Mouse (Mus musculus): Measurements from ENCODE around the gene Tenm2.

The Tenm2 gene

DNA sequence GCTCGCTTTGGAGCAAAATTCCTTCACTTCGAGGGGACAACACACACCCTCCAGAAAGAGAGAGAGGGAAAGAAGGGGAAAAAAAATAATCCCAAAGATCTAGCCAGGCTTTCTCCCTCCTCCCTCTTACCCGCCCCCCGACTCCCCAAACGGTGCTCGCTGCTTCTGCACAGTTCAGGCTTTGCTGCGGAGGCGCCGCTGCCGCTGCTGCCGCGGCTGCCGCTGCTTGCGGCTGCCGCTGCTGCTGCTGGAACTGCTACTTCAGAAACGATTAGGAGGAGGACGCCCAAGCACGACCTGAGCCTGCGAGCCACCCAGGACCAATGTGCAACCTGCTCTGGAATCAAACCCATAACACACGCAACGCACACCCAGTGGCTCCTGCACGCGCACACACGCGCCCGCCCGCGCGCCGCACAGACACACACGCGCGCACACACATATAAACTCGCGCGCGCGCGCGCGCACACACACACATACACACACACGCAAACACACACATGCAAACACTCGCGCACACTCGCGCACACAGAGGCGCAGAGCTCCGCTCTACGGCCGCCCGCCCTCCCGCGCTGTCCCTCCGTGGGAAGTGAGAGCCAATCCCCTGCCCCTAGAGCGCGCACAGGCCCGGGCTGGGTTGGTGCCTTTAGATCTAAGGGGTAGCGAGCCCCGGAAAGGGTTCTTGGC is at the start of gene Tenm2:
Gene Tenm2 (minus strand): TSS at position 51 of the 687 bp plus-strand sequence.
- peak; percentile 73 to 80 for DNase-seq (ENCODE audit: low spot score in 2 of 2)

DNA sequence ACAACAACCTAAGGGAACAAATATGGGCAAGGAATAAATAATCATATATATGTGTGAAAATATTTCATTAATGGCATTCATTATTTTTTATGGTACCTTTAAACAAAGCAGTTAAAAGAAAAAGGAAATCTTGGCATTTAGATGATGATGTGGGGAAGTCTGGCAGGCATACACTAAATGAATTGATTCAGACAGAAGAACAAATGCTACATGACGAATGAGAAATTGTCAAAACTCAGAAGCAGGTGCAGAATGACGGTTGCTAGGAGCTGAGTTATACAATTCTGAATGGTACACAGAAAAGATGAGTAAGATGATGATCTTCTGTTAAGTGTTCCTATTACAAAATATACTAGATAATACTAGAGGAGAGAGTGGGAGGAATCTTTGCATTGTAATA is 49.4 kb upstream of the Tenm2 start:
- DNase-seq (ENCODE audit: low spot score in 2 of 2): no peak

DNA sequence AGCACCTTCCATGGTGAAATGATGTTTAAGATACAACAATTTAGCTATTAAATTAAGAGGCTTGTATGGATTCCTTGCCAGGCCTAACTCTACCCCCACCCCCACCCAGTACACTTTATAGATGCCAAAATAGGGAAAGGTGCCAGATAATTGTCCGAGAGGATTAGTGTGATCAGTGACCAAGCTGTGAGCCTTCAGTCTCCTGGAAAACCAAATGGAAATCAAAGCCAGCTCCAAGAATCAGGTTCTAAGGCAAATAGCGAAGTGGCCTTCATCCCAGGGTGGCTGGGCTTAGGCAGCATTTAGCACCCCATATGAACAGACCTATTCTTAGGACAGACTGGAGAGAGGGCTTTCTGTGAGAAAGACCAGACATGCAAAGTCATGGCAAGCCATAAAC is 13.0 kb upstream of the Tenm2 start:
- DNase-seq (ENCODE audit: low spot score in 2 of 2): no peak

DNA sequence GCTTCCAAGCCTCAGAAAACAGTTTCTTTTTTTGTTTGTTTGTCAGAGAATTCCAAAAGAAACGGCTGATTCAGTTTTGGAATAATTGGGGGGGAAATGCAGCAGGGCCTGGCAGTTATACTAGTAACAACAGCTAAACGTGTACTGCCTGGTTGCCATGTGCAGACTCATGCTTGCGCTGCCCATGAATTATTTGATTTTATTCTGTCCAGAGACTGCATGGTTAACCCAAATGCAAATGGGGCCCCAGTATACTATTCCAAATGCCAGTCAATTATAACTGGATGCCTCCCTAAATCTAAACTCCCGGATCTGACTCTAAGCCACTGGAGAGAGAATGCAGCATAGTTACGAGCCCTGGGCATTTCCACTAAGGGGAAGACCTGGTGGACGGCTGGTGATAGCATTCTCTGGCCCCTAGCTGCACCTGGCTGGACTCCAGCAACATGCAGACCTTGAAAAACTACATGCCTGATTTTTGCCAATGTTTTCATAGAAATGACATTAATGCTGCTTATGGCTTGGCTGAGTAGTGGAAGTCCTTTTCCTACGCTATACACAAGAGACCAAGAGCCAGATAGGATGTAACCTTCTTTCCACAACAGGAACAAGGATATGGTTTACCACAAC is 1.4 kb upstream of the Tenm2 start:
- peak in 1 of 2 experiments; percentile 30 for DNase-seq (ENCODE audit: low spot score in 2 of 2)

DNA sequence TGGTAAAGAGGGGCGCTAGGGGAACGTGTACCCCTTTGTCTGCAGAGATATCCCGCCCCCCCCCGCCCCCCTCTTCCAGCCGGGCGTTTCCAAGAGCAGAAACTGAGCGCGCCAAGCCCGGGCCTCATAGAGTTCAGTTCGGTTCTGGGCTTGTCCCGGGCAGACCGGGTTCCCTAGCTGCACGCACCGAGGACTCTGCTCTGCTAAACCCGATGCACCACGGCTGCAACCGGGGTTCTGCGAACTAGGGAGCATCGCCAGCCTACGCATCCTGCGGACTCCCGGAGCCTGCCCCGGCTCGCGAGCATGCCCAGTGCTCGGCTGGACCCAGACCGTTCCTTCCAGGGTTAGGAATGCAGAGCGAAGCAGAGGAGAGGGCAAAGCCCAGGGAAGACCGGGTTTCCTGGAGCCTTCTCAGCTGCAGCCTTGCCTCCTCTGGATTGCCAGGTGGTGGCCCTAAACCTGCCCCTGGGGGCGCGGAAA is 878 bp upstream of the Tenm2 start:
- DNase-seq (ENCODE audit: low spot score in 2 of 2): peak; percentile 66 to 73

DNA sequence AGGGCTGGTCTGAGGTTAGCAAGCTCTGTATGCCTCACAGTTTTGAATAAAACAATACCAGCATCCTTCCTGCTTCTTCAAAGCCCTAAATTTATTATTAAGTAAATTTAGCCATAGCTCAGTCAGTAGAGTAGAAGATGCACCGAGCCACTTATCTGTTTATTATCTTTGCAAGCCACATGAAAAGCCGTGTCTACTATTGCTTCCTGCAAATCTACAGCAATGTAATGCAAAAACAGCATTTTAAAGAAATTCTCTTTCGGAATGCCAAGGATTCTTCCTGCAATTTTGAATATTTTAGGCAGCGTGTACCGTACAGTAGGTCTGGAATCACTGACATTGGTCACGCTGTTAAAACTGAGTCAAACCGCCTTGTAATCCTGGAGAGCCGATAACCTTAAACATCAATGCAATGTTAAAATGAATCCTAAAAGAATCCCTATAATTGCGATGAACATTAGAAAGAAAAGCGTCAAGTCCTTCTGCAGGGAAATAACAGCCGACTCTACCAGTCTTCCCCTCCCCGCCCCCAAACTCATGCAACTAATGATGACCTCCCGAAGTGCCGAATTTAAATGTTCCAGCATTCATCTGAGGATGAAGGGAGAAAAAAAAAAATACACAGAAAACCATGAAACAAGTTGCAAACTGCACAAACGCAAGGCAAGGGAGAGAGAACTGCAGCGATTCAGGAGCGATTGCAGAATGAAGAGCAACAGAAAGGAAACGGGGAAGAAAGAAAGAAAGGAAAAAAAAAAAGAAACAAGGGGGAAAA is 556 bp downstream of the Tenm2 start:
- peak; percentile 12 to 16 for DNase-seq (ENCODE audit: low spot score in 2 of 2)

DNA sequence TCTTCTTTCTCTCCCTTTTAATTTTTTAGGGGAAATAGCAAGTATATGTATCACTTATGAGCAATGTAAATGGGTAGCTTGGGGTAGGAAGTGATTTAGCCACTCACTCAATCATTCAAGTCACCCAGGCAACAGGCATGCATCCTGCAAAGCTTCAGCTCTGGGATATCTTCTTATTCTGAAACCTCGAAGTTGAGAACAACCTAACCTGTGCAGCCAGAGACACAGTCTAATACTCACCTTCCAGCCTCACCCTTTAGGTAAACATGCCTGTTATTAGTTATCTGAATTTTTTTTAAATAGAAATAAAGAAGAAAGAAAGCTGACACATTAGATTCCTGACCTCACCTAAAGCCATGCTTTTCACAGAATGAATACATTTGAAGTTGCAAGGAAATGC is 8.4 kb downstream of the Tenm2 start:
- no peak for DNase-seq (ENCODE audit: low spot score in 2 of 2)

DNA sequence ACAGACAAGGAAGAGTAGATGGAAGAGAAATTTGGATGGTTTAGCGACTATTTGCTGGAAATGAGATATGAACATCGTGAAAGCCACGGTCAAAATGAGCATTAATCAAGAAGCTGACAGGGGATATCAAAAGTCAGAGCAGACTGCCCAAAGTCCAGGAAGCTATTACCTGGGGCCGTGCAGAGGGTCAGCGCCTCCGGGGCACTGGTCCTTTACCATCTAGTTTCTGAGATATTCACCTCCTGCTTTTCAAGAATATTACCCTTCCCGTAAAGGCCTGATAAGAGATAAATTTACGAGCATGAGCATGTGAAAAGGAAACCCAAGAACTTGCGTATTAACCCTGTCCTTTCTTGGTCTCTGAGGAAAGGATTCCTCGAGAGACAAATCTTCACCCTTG is 8.8 kb downstream of the Tenm2 start:
- no peak for DNase-seq (ENCODE audit: low spot score in 2 of 2)

DNA sequence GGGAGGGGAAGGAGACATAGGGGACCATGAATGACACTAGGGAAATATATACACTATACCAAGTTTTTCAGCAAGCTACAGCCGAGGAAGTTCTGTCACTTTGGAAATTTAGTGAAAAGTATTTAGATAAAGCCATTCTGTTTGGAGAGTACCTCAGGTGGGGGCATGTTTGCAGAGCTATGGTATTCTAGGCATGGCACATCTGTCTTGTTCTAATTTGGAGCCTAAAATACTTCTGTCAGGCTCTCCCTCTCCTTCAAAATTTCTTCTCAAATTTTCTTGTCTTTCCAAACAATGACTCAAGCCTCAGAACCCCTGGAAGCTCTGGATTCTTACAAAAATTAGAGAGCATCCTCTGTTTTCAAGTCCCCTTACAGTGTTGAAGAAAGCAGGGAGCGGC is 13.0 kb downstream of the Tenm2 start:
- peak; percentile 8 to 41 for DNase-seq (ENCODE audit: low spot score in 2 of 2)

DNA sequence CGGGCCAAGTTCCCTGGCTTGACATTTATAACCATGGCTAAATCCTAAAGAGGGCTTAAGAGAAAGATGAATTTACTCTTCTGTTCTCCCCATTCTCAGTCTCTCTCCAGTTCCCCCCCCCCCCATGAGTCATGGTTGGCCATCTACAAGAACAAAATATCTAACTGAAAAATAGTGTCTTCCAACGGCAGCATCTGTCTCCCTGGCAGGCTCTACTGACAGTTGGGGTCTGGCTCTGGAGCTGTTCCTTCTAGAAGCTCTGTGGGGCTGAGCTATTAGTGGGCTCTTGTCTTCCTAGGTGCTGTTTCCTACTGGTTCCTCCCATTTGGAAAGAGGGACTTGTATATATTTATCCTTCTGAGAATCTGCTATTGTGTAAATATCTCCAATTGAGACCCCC is 13.7 kb downstream of the Tenm2 start:
- peak in 1 of 2 experiments; percentile 17 for DNase-seq (ENCODE audit: low spot score in 2 of 2)

DNA sequence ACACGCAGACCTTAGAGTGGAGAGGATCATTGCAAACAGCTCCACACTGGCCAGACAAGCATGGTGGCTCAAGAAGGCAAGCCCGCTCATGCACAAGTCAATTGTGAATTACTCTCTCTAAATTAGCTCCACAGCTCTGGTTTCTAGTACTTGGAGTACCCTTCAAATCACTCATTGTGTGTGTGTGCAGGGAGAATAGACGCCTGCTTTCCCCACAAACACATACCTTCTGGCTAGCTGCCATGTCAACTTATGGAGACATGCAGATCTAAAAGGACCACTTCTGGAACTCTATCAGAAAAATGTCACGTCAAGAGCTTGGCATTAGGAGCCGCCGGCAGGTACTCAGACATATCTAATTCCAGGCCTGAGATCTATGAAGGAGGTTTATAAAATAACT is 14.8 kb downstream of the Tenm2 start:
- no peak for DNase-seq (ENCODE audit: low spot score in 2 of 2)

DNA sequence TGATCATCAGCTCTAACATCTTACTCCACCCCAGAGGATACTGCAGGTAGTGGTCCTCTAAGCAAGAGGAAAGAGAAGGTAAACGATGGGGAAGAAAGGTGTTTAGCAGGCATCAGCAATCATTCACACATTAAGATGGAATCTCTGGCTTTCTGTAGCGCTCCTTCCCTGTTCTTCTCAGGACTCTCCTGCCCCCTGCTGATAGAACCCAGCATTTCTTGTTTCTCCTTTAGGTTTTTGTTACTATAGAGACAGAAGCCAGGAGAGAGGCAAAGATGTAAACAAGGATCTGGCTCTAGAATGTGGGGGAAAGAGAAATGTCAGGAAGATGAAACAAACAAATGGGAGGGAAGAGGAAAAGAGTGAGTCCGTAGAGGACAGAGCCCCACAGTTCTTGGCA is 49.6 kb downstream of the Tenm2 start:
- peak; percentile 77 to 87 for DNase-seq (ENCODE audit: low spot score in 2 of 2)

DNA sequence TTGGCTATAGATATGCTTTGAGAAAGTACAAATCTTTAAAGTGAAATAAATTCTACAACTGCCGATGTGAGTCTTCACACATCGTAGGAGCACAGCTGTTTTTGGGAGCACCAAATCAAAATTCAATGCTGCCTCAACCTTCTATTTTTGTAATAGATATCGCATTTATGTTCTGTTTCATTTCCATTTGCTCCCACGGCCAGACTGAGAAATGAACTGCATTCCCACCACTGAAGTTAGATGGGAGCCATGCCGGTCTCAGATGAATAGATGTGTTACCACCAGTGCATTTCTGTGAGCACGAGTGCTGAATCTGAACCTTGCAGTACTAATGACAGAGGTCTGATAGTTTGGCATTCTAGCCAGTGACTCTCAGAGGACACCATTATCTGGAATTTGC is 58.3 kb downstream of the Tenm2 start:
- DNase-seq (ENCODE audit: low spot score in 2 of 2): peak in 1 of 2 experiments; percentile 29

DNA sequence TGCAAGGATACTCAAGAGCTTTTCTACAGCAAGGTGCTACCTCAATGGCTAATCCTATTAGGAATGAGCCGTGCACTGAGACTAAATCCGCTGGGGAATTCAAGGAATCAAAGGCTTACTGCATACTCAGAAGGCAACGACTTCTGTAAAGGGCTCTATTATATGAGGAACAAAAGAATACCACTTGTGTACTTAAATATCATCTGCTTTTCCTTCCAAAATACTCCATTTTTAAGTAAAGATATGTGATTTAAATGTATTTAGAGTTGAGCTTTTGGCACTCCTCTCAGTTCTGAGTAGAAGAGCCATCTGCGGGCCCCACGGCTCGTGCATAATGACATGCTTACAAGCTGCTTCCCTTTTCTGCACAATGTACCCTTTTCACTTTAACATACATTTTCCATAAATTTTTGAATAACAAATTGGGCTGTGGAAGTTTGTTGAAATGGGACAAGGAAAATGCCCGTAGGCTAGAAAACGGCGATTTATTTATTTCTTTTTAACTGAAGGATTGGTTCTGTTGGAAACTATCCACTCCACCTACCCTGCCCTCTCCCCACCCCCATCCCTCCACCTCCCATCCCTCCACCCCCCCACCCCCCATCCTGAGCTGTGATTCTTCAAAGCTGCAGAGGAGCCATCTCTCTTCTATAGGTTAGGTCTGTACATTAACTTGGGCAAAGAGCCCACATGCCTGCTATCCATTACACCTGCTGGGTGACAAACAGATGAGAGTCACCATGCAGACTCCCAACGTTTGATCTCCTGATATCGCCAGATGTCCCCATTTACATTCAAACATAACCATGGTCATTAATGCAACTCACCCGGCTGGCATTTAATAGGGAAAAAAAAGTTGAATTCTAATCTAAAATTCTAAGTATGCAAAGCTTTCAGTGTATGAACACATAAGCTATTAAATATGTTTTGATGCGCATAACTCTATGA is 81.6 kb downstream of the Tenm2 start:
- peak; percentile 35 to 70 for DNase-seq (ENCODE audit: low spot score in 2 of 2)

DNA sequence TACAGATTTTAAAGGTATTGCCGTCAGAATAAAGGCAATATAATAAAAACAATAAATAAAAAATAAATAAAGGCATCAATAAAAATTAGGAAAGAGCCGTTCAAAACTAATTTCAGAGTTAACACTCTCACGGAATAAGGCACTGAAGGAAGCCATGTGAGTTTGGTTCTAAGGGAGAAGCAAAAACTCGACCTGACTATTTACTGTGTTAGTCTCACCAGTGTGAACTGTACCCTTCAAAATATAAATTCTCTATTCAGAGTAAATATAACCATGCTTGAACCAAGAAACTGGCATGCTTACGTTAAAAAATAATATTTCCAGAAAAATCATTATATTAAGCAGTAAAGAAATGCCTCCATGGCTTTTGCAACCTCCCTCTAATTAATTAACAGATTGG is 82.4 kb downstream of the Tenm2 start:
- DNase-seq (ENCODE audit: low spot score in 2 of 2): no peak

DNA sequence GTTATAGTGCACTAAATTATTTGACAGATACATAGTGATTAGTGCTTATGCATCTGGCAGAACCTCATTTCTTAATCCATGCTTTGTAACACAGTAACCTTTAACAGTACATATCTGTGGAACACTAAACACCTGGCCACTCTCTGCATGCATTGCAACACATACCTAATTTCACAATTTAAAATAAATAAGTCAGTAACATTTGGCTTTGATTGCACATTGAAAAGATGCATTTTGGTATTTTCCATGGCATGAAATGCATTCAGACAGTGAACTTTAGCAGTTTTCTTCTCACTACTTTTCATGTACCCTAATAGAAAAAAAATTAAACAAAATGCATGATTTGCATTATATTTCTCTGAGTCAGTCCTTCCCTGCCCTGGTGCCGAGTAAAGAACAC is 85.8 kb downstream of the Tenm2 start:
- DNase-seq (ENCODE audit: low spot score in 2 of 2): no peak

DNA sequence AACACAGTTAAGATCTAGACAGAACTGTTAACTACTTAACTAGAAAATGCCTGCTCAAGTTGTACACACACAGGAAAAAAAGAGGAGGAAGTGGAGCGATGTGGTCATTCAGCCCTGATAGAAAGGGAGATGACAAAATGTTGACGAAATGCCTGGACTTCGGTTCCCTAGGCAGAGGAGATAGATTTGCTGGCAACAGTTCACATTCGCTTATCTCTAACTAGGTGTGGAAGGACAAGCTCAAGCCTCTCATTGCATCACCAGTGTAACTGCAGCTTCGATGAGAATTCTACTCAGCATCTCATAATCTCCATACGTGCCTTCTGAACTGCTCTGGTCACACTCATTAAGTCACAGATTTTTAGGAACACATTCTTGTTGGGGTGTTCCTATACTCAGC is 91.8 kb downstream of the Tenm2 start:
- DNase-seq (ENCODE audit: low spot score in 2 of 2): no peak

DNA sequence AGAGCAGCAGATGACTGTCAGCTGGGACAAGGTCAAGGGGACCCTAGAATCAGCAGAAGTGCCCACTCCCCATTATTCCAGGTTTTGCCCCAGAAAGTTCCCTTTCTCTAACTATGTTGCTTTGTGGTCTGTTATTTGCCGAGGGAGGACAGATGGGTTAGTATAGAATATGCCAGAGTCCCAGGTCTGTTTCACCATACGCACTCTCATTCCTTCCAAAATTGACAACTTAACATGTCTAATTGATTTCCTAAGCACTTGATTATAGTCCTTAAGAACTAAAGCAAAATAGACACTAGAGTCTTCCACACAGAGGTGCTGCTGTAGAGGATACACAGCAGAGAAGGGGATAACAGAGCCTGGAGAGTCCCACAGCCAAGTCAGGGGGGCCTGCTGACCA is 92.3 kb downstream of the Tenm2 start:
- DNase-seq (ENCODE audit: low spot score in 2 of 2): no peak

DNA sequence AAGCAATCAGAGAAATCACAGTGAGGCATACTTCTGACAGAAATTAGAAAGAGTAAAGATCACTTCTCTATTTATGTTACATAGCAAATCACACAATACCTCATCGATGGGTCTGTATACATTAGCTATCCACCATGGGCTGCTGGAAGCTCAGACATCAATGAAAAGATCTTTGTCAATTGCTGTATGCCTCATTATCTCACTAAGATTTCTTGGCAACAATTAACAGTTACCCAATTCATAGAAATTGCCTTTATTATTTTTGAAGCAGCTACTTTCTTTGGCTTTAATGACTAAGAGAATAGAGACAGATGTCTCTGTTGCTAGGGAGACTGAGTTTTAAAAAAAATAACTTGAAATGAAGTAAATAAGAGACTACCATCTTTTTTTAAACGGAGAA is 106.9 kb downstream of the Tenm2 start:
- DNase-seq (ENCODE audit: low spot score in 2 of 2): no peak

DNA sequence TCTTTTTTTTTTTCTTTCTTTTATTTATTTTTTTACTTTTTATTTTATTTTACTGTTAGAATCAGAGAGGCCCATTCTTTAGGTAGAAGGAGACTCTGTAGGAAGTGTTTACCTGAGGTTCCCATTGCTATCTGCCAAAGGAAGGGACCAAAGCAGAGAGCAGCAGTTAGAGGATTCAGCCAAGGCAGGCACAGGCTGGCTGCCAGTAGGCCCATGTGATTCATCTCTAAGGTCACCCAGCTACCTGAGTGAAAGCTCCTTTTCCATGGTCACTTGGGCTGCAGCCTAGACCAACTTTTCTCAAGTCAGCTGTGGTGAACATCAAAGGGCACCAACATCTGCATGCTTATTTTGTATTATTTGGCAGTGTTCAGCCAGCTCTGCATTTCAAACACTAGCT is 117.7 kb downstream of the Tenm2 start:
- DNase-seq (ENCODE audit: low spot score in 2 of 2): no peak

DNA sequence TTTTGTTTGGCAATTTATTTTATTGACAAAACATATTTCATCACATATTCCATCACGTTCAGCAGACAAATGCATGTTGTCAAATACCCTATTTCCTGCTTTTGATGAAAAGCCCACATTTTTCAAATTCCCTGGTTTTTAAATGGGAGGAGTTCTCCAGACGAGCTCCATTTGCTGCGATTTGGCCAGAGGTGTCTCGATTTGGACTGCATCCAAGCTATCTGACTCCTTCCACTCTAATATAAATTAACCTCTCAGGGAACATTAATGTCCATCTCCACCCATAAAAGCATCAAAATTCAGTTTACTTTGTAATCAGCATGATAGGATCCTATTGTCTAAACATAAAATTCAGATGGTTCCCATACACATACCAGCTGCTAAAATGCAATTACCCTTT is 120.6 kb downstream of the Tenm2 start:
- DNase-seq (ENCODE audit: low spot score in 2 of 2): no peak

DNA sequence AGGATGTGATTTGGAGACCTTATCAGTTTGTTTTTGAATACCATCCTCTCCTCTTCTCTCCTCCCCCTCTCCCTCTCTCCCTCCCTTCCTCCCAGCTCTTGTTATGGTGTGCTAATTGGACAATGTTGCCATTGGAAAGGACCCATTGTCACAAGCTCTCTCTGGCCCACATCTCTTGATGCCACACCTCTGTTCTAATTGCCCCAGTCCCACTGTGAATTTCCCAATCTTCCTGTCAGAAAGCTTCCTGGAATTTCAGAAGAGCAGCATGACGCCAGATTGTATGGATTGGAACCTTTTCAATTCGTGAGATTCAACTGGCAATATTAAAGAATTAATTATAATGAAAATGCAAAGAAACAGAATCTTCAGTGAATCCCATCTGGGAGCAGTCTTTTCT is 128.7 kb downstream of the Tenm2 start:
- DNase-seq (ENCODE audit: low spot score in 2 of 2): no peak

Data from frontal cortex, postnatal 36 days (tissue).